Mouse (Mus musculus): ENCODE results near the gene Fam173b.

- TF ChIP-seq CTCF (IDR thresholded peaks at IDR 0.05; ENCODE audit: low read depth) = no peak
- no peak for TF ChIP-seq EP300 (IDR thresholded peaks at IDR 0.05; ENCODE audit: low read depth)
These were observed 29.5 kb upstream of the Fam173b start for GRCm38 (mm10) chr15:31571906-31572722.
